Mouse (Mus musculus): Measurements from ENCODE around the gene Clpx. TPM values are rescaled to one million over a fixed set of nuclear protein-coding genes. Genes with fewer than 3 reads are reported as not detected.
"Not testable (repeated sequence)": the region's sequence is repeated elsewhere in the genome, so short reads cannot be mapped to it uniquely, and the experiment has no call there.

Clpx gene
- polyA plus RNA-seq, 1 experiment: 6.4 TPM

DNA sequence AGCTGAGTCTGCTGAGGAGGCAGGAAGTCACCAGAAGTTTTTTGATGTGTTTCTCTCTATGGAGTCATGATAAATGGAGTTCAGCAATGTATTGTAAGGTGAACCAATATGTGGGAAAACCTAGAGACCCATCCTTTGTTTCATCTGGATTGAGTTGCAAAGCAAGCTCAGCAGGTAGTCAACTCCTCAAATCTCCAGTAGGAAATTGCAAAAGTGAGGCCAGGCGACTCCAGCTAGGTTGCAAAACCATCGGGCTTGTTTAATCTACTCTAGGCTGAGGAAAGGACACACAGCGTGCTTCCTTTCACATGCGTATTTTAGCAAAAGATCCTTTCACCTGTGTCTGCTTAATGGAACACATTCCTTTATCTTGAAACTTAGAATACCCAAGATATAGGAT, 45.1 kb downstream of the Clpx start:
- WGBS: 88% methylated on average over 4 of the region's 4 CpGs
- no peak for DNase-seq (ENCODE audit: low read depth, low spot score)

DNA sequence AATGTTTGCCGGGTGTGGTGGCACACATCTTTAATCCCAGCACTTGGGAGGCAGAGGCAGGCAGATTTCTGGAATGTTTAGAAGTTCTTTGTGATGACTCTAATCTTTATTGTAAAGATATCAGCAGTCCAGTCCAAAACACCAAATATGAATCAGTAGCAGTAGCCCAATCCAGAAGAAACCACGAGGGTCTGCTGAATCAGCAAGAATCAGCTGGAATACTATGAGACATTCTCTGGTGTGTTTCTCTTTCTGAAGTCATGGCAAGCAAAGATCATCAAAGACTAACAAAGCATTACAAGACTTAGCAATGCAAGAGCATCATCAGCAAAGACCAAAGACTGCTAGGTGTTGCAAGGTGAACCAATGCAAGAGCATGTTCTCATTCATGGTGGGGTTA, 46.4 kb downstream of the Clpx start:
- no peak for DNase-seq (ENCODE audit: low read depth, low spot score)
- 86% methylated on average over 2 of the region's 2 CpGs for WGBS

DNA sequence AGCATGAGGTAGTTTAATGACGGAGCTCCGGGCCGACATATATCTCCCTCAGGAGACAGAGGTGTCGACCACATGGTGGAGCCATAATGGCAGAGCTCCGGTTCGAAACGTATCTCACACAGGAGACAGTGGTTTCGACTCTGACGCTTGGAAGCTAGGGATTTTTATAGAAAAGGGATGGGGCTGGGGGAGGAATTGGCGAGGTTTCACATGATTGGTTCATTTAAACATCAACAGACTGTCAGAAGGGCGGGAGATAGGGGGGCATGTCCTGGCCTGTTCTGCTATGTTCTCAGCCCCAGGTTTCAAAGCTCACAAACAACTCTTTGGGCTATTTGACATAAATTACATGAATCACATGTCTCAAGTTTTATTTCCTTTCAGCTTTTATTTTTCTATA, 51.4 kb downstream of the Clpx start:
- not testable (repeated sequence) for DNase-seq (ENCODE audit: low read depth, low spot score)
- 66% methylated on average over 11 of the region's 11 CpGs for WGBS

GRCm38 (mm10) chr9:65345854-65346475, 51.9 kb downstream of the Clpx start, which contains the start of gene Pdcd7:
TSS of gene Pdcd7 (plus strand) at chr9:65346104.
- peak; percentile 94 for DNase-seq (ENCODE audit: low read depth, low spot score)
- WGBS: 2% methylated on average over 57 of the region's 59 CpGs

- DNase-seq (ENCODE audit: low read depth, low spot score): no peak
- under 1% methylated on average over 69 of the region's 77 CpGs for WGBS
These were observed 52.5 kb downstream of the Clpx start for GRCm38 (mm10) chr9:65346476-65347111.

DNA sequence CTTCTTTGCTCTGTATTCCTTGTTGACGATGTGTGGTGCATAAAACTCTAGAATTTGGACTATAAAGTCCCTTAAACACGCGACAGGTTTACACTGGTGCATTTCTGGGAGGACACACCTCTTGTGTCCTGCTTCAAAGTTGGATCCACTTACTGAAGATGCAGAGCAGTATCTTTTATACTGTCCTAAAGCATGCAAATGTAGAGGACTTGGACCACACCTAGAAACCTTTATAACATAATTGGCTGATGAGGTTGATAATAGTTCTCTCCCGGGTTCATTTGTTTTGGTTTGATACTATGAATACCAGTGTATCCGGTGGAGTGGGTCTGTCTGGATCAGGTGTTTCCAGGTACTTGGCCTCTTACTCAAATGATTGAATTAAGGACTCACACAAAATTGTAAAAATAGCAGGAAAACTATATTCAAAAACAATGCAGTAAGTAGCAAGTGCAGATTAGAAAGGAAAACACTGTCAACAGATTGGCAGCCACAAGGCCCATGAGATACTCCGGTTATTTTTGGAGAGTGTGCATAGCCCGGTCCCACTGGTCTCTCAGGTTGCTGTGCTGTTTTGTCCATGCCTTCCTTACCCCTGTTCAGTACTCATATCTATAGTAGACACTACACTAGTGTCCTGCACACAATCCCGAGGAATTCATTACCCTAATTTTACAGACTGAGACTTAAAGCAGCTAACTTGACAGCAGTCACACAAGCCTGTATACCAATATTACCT, 53.2 kb downstream of the Clpx start:
- peak; percentile 13 for DNase-seq (ENCODE audit: low read depth, low spot score)
- 21% methylated on average over 8 of the region's 8 CpGs for WGBS

- WGBS: 89% methylated on average over 5 of the region's 5 CpGs
These were observed 59.2 kb downstream of the Clpx start for GRCm38 (mm10) chr9:65353251-65353650.

DNA sequence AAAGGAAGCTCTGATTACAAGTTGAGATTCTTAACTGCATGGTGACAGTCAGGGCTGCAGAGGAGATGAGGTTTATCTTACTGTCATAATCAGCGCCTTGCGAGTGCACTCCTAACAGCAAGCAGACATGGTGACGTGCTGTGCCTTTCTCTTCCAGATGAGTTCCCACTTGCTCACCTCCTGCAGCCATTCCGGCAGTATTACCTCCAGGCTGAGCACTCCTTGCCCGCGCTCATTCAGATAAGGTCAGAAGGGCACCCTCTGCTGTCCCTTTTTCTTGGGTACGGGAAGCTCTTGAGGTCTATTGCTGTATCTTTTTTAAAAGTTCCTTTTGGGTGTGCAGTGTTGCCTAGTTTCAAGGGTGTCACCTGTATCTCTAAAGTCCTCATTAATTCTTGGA, 62.5 kb downstream of the Clpx start:
- no peak for DNase-seq (ENCODE audit: low read depth, low spot score)
- WGBS: 93% methylated on average over 7 of the region's 7 CpGs

More at GRCm38 (mm10) chr9:65353251-65353650, 59.2 kb downstream of the Clpx start:
- no peak for DNase-seq (ENCODE audit: low read depth, low spot score)

GRCm38 (mm10) chr9:65356971-65357370, 62.9 kb downstream of the Clpx start:
- DNase-seq (ENCODE audit: low read depth, low spot score): no peak
- 92% methylated on average over 2 of the region's 2 CpGs for WGBS

- 70% methylated on average over 1 of the region's 1 CpGs for WGBS
- DNase-seq (ENCODE audit: low read depth, low spot score): no peak
These were observed 65.0 kb downstream of the Clpx start for GRCm38 (mm10) chr9:65358956-65359480.

DNA sequence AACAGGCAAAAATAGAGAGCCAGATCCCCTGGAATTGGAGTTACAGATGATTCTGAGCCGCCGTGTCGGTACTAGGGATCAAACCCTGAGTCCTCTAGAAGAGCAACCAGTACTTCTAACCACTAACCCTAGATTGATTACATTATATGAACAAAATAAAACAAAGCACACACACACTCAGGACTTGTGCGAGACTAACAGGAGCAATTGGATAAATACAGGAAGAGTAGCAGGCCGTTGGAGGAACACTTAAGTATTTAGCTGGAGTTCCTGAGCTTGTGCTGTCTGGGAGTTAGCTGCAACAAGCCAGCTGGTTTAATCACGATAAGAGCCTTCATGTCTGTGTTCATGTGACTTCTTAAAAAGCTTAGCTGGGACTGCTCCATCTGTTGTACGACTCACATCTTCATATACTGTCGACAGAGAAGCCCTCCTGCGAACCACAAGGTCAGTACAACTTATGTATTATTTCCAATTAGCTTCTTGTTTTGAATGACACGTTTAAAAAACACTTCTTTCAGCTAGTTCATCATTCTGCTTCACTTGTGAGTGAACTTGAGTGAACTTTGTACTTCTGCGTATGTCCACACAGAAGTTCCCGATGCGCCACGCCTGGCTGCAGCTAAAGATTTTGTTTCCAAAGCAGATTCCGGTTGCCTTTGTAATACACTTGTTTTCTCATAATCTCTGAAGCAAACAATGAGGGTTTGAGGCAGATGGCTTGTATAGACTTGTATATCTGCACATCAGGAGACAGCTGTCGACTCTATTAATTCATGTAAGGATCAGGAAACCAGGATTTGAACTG, 66.8 kb downstream of the Clpx start, which contains the start of gene Ubap1l:
Ubap1l (plus strand) TSS at position 401 of the 808 bp plus-strand sequence.
- no peak for DNase-seq (ENCODE audit: low read depth, low spot score)
- WGBS: 58% methylated on average over 16 of the region's 16 CpGs

DNA sequence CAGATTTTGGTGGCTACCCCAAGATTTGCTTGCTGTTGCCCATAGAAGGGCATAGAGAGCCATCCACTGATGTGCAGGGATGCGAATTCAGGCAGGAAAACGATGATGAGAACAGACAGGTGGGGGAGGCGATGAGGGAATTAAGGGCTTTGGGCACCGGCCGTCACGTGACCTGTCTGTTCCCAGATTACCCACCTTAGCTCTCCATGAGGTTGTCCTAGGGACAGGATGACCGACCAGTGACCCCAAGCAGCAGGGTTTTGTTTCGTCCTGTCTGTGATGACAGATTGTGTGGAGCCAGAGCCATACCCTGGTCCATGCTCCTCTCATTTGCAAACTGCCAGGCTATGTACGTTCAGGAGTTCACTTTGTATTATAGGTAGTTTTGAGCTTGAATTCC, 69.6 kb downstream of the Clpx start:
- no peak for DNase-seq (ENCODE audit: low read depth, low spot score)
- 82% methylated on average over 9 of the region's 9 CpGs for WGBS

- no peak for DNase-seq (ENCODE audit: low read depth, low spot score)
- 79% methylated on average over 7 of the region's 7 CpGs for WGBS
These were observed 71.7 kb downstream of the Clpx start for GRCm38 (mm10) chr9:65365721-65366120.

GRCm38 (mm10) chr9:65371756-65372155, 77.7 kb downstream of the Clpx start:
- no peak for DNase-seq (ENCODE audit: low read depth, low spot score)
- 89% methylated on average over 24 of the region's 24 CpGs for WGBS

DNA sequence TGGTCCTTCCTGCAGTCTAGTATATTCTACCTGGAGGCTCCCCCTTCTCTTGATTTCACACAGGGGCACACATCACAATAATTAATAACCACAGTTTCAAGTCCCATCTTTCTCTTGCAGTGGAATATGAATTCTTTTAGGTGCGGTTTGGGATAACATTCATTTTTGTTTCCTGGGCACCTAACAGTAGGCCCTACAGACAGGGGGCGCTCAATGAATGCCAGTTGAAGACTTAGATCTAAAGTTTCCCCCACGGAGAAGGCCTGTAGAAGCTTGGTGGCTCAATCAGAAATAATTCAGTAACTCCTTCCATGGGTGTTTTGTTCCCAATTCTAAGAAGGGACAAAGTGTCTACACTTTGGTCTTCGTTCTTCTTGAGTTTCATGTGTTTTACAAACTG, 78.4 kb downstream of the Clpx start:
- DNase-seq (ENCODE audit: low read depth, low spot score): no peak
- WGBS: 52% methylated on average over 4 of the region's 4 CpGs

DNA sequence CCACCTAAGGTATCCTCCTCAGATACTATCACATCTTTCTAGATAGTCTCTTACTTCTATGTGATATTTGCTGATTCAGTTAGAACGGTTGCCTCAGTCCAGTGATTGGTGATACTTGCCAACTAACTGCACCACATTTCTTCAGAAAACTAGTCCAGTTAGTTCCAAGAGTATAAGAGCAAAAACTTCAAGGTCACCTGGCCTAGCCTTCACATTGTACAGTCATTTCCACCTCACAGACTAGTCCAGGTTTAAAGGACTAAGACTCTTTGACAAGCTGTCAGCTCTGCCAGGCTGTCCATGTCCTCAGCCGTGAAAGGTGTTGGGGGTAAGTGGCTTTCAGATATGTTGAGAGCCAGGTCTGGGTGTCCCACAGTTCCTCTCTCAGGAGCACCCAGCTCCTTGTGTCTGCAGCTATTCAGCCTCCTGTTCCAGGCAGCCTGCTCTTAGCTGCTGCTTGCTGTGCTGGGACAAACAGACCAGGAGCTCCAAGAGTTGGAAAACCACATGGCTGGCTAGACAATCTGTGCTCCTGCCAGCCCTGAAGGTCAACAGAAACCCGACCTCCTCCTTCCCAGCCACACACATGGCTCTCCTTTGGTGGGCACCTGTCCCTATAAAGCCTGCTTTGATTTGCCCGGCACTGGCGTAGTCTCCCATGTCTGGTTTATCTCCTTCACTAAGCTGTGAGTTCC, 80.6 kb downstream of the Clpx start:
- WGBS: 87% methylated on average over 5 of the region's 5 CpGs
- DNase-seq (ENCODE audit: low read depth, low spot score): no peak

- no peak for DNase-seq (ENCODE audit: low read depth, low spot score)
- 85% methylated on average over 9 of the region's 9 CpGs for WGBS
These were observed 81.3 kb downstream of the Clpx start for GRCm38 (mm10) chr9:65375163-65375934.

All from large intestine, adult 2 months (tissue).